Mouse (Mus musculus) embryonic facial prominence, embryonic 14.5 days (tissue): ENCODE measurements around the gene Tcf20. TPM values are rescaled to one million over a fixed set of nuclear protein-coding genes. Genes with fewer than 3 reads are reported as not detected.

ENCODE experiments used
- ATAC-seq: fragments of 200-750 bp; cut with Nextera tagmentation; 2 replicates; pipeline ENCODE4 v1.8.0; 2017; ENCODE audit warnings: low read depth, moderate number of reproducible peaks, moderate TSS enrichment
- DNase-seq: peaks from one replicate; pipeline ENCODE4 v3.0.0-alpha.2; 2015; ENCODE audit warnings: low spot score
- H3K27ac ChIP-seq: fragments of 300-500 bp; sonication (generic); replicated peaks from 2 replicates; pipeline ENCODE4 v1.5.1; 2014; ENCODE audit warnings: low read depth, mild to moderate bottlenecking, low read length, moderate library complexity
- H3K27me3 ChIP-seq: fragments of 300-500 bp; sonication (generic); replicated peaks from 2 replicates; pipeline ENCODE4 v1.6.1; 2014; ENCODE audit warnings: low read length; ENCODE audit not compliant: control insufficient read depth, insufficient read depth
- H3K36me3 ChIP-seq: fragments of 300-500 bp; sonication (generic); 2 replicates; pipeline ENCODE4 v1.6.1; 2014; ENCODE audit warnings: low read length, mixed read lengths; ENCODE audit not compliant: control insufficient read depth, insufficient read depth
- H3K4me1 ChIP-seq: fragments of 300-500 bp; sonication (generic); 2 replicates; pipeline ENCODE4 v1.6.1; 2014; ENCODE audit warnings: antibody characterized with exemption, low read length; ENCODE audit not compliant: control insufficient read depth, insufficient read depth
- H3K4me2 ChIP-seq: fragments of 300-500 bp; sonication (generic); 2 replicates; pipeline ENCODE4 v1.6.1; 2014; ENCODE audit warnings: low read depth, mild to moderate bottlenecking, low read length, moderate library complexity, mixed read lengths
- H3K4me3 ChIP-seq: fragments of 300-500 bp; sonication (generic); 2 replicates; pipeline ENCODE4 v1.5.1; 2014; ENCODE audit warnings: low read depth, mild to moderate bottlenecking, low read length
- H3K9ac ChIP-seq: fragments of 300-500 bp; sonication (generic); 2 replicates; pipeline ENCODE4 v1.6.1; 2014; ENCODE audit warnings: low read depth, mild to moderate bottlenecking, low read length, moderate library complexity, mixed read lengths
- H3K9me3 ChIP-seq: fragments of 300-500 bp; sonication (generic); 2 replicates; pipeline ENCODE4 v1.6.1; 2016; ENCODE audit warnings: low read length; ENCODE audit not compliant: control insufficient read depth
- WGBS: fragments of 180-500 bp; shearing (Covaris S2); extraction: QIAGEN DNeasy Blood & Tissue Kit; methylation state at CpG from one replicate; pipeline ENCODE4 v1.1.7; 2014; 5-methylcytosine and 5-hydroxymethylcytosine counted together
- polyA plus RNA-seq: library from polyadenylated mRNA; unstranded; fragments of >200 nt; fragmentation: Nextera tagmentation; extraction: Ambion mirVana; gene quantifications from 2 replicates; pipeline ENCODE4 v1.2.1, GENCODE M21; 2014

Tcf20 gene
- polyA plus RNA-seq, 1 experiment from 2014 or later, result 11.3 TPM

DNA sequence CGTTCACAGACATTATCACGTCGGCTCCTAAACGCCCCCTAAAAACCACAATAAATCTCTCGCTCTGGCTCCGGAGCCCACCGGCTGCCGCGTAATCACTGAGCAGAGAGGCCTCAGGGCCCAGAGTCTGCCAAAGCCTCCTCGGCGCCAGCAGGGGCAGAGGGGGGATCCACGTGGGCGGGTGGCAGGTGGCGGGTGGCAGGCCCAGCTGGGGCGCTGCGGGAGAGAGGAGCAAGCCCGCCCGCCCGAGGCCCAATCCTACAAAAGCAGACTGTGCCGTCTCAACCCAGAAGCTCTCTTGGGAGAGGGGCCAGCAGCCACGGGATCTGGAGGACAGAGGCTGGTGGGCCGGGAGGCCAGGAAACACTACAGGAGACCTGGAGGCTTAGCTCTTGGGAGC, 19.2 kb downstream of the Tcf20 start:
- DNase-seq (peak; percentile 88), ATAC-seq (peak; percentile 75)
- Histone ChIP-seq H3K27ac (peak overlapping the region; percentile 31), H3K27me3 (no peaks in the 10 kb centered on the region), H3K36me3 (no peaks in the 10 kb centered on the region), H3K4me1 (peaks cover 30% of the 10 kb centered on the region), H3K4me3 (peak overlapping the region; percentile 22), H3K9ac (peak overlapping the region; percentile 53), H3K4me2 (peak overlapping the region; percentile 57), H3K9me3 (no peaks in the 10 kb centered on the region)
- WGBS, result 0% methylated on average over 22 of the region's 22 CpGs

DNA sequence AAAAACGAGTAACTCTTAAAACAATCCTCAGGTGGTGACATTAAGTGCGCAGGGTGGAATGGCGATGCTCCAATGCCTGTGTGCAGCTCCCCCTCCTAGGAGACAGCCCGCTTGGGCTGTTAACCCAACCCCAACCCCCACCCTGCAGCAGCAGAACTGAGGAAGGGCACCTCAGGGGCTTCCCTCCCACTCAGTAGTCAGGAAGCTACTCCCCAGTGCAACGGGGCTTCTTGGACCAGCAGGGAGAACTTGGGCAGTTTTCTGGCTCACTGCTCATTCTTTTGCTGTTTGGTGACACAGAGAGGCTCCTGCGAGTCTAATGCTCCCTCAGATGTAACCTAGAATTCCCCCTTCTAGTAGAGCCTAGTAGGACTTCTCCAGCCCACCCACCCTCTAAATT, 19.7 kb downstream of the Tcf20 start:
- Histone ChIP-seq H3K27ac (peak overlapping the region; percentile 31), H3K9ac (peak overlapping the region; percentile 53; the same call in 1 of the 2 replicates), H3K36me3 (no peaks in the 10 kb centered on the region), H3K4me1 (peaks cover 32% of the 10 kb centered on the region), H3K4me2 (peak overlapping the region; percentile 57), H3K4me3 (peak overlapping the region; percentile 22), H3K27me3 (no peaks in the 10 kb centered on the region), H3K9me3 (no peaks in the 10 kb centered on the region)
- DNase-seq (no peak), ATAC-seq (peak; percentile 3; the same call in 1 of the 2 replicates)
- WGBS, result 25% methylated on average over 6 of the region's 6 CpGs

DNA sequence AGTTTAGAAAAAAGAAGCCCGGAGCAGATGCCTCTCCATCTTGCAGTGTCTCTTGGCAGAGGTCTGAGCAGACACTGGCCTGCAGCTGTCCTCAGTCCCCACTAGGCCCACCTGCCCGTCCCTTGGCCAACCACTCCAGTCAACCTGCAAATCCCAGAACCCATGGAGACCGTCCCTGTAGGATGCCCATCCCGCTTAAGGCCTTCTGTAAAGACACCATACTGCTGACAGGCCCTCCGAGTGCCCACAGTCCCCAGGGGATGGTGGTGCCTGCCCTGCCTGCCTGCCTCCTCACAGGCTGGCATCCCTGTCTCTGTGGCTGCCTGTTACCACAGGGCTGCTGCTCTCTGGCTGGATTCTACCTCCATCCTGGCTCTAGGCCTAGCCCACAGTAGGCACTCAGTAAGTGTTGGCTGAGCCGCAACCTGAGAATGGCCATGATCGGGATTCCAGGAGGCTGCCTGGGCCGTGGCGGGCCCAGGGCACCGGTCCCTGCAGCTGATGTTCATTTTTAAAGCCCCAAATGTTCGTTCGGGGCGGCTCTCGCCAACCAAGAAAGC, 23.3 kb downstream of the Tcf20 start:
- H3K9ac ChIP-seq, result peak overlapping the region; percentile 67
- H3K27me3 ChIP-seq, result 0 out of 2 replicates have a peak, but pooled peaks cover 3% of the 10 kb centered on the region
- ATAC-seq (no peak), DNase-seq (no peak)
- H3K36me3 ChIP-seq, result no peaks in the 10 kb centered on the region
- 52% methylated on average over 14 of the region's 14 CpGs for WGBS
- H3K4me3 ChIP-seq, result peak overlapping the region; percentile 42
- peaks cover 61% of the 10 kb centered on the region for H3K4me1 ChIP-seq
- no peaks in the 10 kb centered on the region for H3K9me3 ChIP-seq
- H3K4me2 ChIP-seq, result peak overlapping the region; percentile 87
- peak overlapping the region; percentile 83 for H3K27ac ChIP-seq

DNA sequence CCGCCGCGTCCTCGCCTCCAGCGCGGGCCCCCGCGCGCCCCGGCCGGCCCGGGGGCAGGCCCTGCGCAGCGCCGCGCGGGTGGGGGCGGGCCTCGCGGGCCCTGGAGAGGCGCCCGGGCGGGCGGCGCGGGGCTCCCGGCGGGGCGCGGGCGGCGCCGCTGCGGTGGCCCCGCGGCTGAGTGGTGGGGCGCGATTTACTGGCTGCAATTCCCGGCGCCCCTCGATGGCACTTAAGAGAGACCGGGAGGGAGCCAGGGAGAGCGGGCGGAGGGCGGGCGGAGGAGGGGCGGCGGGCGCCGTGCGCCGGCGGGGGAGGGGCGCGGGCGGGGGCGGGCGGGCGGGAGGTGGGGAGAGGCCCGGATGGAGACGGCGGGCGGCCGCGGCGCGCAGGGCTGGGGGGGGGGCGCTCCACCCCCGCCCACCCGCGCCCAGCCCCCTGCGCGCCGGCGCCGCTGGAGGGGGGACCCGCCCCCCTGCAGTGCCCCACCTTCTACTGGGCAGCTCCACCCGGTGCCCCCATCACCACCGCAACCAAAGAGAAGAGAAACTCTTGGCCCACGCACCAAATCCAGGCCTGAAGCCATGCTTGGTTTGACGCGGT, 24.0 kb downstream of the Tcf20 start:
- Histone ChIP-seq H3K4me2 (peak overlapping the region; percentile 87), H3K36me3 (no peaks in the 10 kb centered on the region), H3K27me3 (0 out of 2 replicates have a peak, but pooled peaks cover 3% of the 10 kb centered on the region), H3K9me3 (no peaks in the 10 kb centered on the region), H3K27ac (peak overlapping the region; percentile 83), H3K4me1 (peaks cover 60% of the 10 kb centered on the region), H3K9ac (peak overlapping the region; percentile 67), H3K4me3 (peak overlapping the region; percentile 42)
- ATAC-seq (peak; percentile 24), DNase-seq (peak; percentile 65)
- WGBS, result 2% methylated on average over 6 of the region's 82 CpGs

DNA sequence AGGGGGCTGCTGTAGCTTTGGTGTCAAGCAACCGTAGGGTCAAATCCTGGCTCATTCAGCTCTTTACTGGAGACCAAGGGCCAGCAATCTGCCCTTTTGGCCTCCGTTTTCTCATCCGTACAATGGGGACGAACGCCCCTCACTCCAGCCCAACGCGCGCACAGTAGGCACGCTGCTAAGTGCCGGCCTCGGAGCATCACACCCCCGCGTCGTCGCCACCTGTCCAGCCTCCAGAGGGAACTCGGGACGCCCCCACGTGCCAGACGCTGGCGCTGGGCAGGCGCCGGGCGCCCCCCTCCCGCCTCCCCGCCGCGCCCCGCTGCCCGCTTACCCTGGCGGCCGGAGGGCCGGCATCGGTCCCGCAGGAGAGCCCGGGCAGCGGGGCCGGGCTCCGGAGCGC, 24.6 kb downstream of the Tcf20 start:
- peak overlapping the region; percentile 87 for H3K4me2 ChIP-seq
- H3K4me3 ChIP-seq, result peak overlapping the region; percentile 66
- H3K4me1 ChIP-seq, result peaks cover 60% of the 10 kb centered on the region
- 4% methylated on average over 20 of the region's 39 CpGs for WGBS
- peak overlapping the region; percentile 83 for H3K27ac ChIP-seq
- no peak for ATAC-seq
- H3K36me3 ChIP-seq, result no peaks in the 10 kb centered on the region
- peaks cover 3% of the 10 kb centered on the region; the same call in 1 of the 2 replicates for H3K27me3 ChIP-seq
- peak overlapping the region; percentile 80 for H3K9ac ChIP-seq
- no peaks in the 10 kb centered on the region for H3K9me3 ChIP-seq
- DNase-seq, result no peak

DNA sequence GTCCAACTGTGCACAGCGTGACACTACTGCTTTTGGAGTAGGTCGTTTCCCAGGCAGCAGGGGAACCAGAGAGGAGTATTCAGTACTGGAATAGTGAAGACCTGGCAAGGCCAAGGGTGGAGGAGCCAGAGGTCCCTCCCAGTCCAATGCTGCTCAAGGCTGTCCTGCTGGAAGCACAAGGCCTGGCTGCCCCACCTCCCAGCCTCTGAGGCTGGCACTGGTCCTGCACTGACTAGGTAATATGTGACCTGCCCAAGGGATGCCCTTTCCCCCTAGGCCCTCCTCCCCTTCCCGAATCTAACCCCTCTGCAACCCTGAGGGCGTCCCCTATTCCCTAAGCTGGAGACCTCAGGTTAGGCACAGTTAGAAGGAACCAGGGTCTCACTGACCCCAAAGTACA, 25.1 kb downstream of the Tcf20 start:
- peaks cover 60% of the 10 kb centered on the region for H3K4me1 ChIP-seq
- ATAC-seq, result no peak
- H3K27me3 ChIP-seq, result peaks cover 3% of the 10 kb centered on the region; the same call in 1 of the 2 replicates
- H3K27ac ChIP-seq, result no peak overlapping the region
- no peaks in the 10 kb centered on the region for H3K36me3 ChIP-seq
- H3K9ac ChIP-seq, result peak overlapping the region; percentile 80
- WGBS, result 42% methylated on average over 4 of the region's 4 CpGs
- peak overlapping the region; percentile 66 for H3K4me3 ChIP-seq
- no peaks in the 10 kb centered on the region for H3K9me3 ChIP-seq
- peak overlapping the region; percentile 87 for H3K4me2 ChIP-seq
- no peak for DNase-seq

DNA sequence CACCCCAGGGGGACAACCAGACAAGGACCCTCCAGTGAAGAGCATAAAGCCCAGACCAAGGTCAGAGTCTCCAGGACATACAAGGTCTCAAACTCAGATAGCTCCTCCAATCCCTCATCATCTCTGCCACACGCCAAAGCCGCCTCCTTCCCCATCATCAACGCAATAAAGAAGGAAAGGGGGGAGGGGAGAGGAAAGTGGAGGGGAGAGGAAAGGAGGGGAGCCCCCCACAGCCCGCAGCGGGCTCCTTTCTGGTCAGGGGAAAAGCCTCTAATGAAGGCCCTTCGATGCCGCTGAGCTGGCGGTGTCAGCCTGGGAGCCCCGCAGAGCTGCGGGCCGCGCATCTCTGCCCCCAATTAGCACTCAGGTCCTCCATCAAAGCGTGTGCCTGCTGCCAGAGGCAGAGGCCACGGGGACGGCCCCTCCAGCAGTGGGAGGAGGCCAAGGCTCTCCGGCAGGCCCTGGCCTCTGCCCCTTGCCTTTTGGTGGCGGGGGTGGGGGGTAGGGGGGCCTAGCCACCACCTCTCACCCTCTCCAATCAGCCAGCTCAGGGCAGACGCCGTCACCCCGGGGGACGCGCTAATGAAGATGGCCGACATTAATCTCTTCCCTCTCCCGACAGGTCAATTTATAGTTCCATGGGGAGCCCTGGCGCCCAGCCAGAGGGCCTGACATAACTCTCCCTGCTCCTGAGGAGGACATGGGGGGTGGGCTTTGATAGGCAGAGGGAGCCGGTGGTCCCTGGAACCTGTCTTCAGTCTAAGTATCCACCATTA, 26.7 kb downstream of the Tcf20 start:
- Histone ChIP-seq H3K27me3 (peaks cover 3% of the 10 kb centered on the region; the same call in 1 of the 2 replicates), H3K9me3 (no peaks in the 10 kb centered on the region), H3K4me3 (peak overlapping the region; percentile 29), H3K36me3 (no peaks in the 10 kb centered on the region), H3K27ac (no peak overlapping the region), H3K4me1 (peaks cover 58% of the 10 kb centered on the region), H3K4me2 (peak overlapping the region; percentile 87), H3K9ac (peak overlapping the region; percentile 57)
- 6% methylated on average over 21 of the region's 26 CpGs for WGBS
- ATAC-seq, result no peak
- DNase-seq, result no peak

DNA sequence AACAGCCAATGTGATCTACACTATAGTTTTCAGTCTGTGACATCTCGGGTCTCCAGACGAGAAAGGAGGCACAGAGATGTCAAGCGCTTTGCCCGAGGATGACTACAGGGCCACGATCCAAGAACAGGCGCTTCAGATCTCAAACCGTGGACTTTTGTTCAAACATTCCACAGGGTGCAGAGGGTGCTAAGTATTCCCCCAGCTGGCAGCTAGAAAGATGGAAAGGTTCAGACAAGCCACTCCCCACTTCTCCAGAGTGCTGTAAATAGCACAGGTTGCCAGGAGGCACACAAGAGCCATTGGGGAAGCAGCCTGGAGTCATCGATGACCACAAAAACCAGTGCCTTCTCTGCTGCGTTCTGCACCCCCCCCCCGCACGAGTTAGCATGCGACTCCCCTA, 28.5 kb downstream of the Tcf20 start:
- WGBS, result 56% methylated on average over 12 of the region's 12 CpGs
- no peaks in the 10 kb centered on the region for H3K36me3 ChIP-seq
- peaks cover 59% of the 10 kb centered on the region for H3K4me1 ChIP-seq
- H3K27ac ChIP-seq, result no peak overlapping the region
- no peak overlapping the region for H3K9ac ChIP-seq
- peaks cover 3% of the 10 kb centered on the region; the same call in 1 of the 2 replicates for H3K27me3 ChIP-seq
- peak overlapping the region; percentile 45; the same call in 1 of the 2 replicates for H3K4me2 ChIP-seq
- DNase-seq, result no peak
- no peak overlapping the region for H3K4me3 ChIP-seq
- H3K9me3 ChIP-seq, result no peaks in the 10 kb centered on the region
- no peak for ATAC-seq
